Mouse (Mus musculus): ENCODE measurements at regions not wholly inside any gene's neighbourhood (a gene's known extent, or its start where the extent isn't known, plus 50 kb on each side); places are given as distances from the start of the nearest gene placed in this dataset.

DNA sequence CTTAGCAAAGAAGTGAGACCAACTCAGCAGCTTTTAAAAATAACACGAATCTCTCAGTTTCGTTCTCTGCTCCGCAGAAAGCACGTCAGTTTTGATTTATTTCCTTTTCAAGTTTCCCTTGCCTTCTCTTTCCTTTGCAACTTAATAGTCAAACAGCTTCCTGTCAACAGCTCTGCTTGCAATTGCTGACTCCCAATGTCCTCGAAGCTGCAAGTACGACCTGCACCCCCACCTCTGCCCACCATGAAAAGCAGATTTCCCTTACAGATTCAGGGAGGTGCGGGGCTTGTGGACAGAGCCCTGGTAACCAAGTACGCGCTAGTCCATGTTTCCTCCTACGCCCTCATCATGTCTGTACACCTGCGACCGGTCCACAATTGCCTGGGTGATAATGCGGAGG is 922.2 kb downstream of the 5730522E02Rik start:
- peak overlapping the region; percentile 18; the same call in 1 of the 2 replicates for H3K4me3 ChIP-seq (ENCODE audit: low read length)

DNA sequence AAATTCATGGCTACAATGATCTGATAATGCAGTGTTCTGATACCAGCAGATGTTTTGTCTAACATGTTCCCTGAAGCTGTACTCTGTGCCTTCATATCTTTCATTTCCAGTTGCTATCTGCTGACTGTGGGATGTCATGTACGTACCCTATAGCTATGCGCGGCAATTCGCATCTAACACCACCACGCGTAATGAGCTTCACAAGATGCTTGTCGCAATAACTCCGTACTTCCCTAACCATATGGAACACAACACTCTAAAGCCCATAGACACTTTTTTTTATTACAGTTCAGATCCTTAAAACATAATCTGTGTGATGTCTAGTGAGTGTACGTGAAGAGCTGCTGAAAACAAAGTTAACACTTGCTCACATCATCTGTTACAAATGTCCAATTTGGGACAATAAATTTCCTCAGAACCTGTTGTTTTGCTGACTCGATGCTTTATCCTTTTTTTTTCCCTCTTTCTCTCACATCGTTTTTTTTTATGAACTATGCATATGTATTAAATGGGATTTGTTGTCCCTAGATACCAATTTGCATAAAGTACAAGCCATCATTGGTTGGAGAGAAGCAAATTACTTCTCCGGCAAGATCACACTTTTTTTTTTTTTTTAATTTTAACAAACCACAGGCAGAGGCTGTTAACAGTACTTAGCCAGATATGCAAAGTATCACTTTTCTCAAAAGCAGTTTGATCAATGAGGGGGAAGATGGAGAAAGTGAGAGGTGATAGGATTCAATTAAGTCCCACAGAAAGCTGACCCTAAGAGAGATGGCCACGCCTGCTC is 922.9 kb downstream of the 5730522E02Rik start:
- no peak overlapping the region for H3K9ac ChIP-seq (replicated peaks; ENCODE audit: low read length)
- no peaks in the 10 kb centered on the region; the same call in 1 of the 2 replicates for H3K27me3 ChIP-seq (ENCODE audit: insufficient read depth, low read length)
- no peaks in the 10 kb centered on the region for H3K9me3 ChIP-seq (ENCODE audit: low read length)
- H3K4me2 ChIP-seq (replicated peaks; ENCODE audit: low read depth, low read length): peak overlapping the region; percentile 38
- H3K4me3 ChIP-seq (ENCODE audit: low read length): peak overlapping the region; percentile 18; the same call in 1 of the 2 replicates
- no peaks in the 10 kb centered on the region; the same call in 1 of the 2 replicates for H3K4me1 ChIP-seq (ENCODE audit: insufficient read depth, low read length)
- no peak overlapping the region for H3K27ac ChIP-seq (ENCODE audit: low read length)
- no peaks in the 10 kb centered on the region for H3K36me3 ChIP-seq (ENCODE audit: insufficient read depth, low read length)
- WGBS: 71% methylated on average over 13 of the region's 13 CpGs
- ATAC-seq (ENCODE audit: low FRiP score, low TSS enrichment): no peak

More for the DNA sequence above, 922.2 kb downstream of the 5730522E02Rik start:
- H3K4me1 ChIP-seq (ENCODE audit: insufficient read depth, low read length): no peaks in the 10 kb centered on the region; the same call in 1 of the 2 replicates
- no peaks in the 10 kb centered on the region for H3K9me3 ChIP-seq (ENCODE audit: low read length)
- H3K9ac ChIP-seq (replicated peaks; ENCODE audit: low read length): no peak overlapping the region
- no peaks in the 10 kb centered on the region for H3K36me3 ChIP-seq (ENCODE audit: insufficient read depth, low read length)
- 26% methylated on average over 13 of the region's 13 CpGs for WGBS
- H3K27me3 ChIP-seq (ENCODE audit: insufficient read depth, low read length): no peaks in the 10 kb centered on the region; the same call in 1 of the 2 replicates
- peak; percentile 39; the same call in 1 of the 2 replicates for ATAC-seq (ENCODE audit: low FRiP score, low TSS enrichment)
- H3K4me2 ChIP-seq (replicated peaks; ENCODE audit: low read depth, low read length): peak overlapping the region; percentile 38
- H3K27ac ChIP-seq (ENCODE audit: low read length): no peak overlapping the region

DNA sequence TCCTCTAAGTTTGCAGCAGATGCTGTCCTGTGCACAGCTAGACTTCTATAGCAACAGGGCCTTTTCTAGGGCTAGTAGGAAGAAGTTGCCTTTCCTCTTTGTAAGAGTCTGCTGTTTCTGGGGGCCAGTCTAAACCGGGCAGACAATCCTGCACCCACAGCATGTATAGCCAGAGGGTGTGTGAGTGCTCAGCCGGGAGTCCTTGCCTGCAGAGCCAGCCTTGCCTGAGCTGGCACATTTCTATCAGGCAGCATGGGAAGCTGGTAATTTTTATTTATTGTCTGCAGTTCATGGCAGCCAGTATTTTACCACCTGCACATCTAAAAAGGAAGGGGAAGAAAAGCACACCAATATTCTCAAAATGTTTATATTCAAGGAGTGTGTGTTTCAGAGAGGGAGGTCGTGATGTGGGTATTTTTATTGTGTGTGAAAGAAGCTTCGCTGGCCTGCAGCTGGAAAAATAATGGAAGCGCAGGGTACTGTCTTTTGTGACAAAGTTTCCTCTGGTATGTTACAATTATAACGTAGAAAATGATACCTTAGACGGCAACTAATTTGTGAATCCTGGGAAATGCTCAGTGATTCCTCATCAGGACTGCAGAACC is 940.5 kb downstream of the 5730522E02Rik start:
- ATAC-seq (ENCODE audit: low FRiP score, low TSS enrichment): no peak
- H3K27me3 ChIP-seq (ENCODE audit: insufficient read depth, low read length): no peaks in the 10 kb centered on the region

GRCm38 (mm10) chr11:25262906-25263305 is 947.7 kb downstream of the 5730522E02Rik start:
- WGBS: 21% methylated on average over 4 of the region's 4 CpGs
- H3K27ac ChIP-seq (ENCODE audit: low read length): no peak overlapping the region

More for the DNA sequence above, 940.5 kb downstream of the 5730522E02Rik start:
- Histone ChIP-seq H3K27ac (ENCODE audit: low read length) (no peak overlapping the region), H3K4me2 (replicated peaks; ENCODE audit: low read depth, low read length) (no peak overlapping the region), H3K9me3 (ENCODE audit: low read length) (peaks cover 4% of the 10 kb centered on the region; the same call in 1 of the 2 replicates), H3K4me3 (ENCODE audit: low read length) (no peak overlapping the region), H3K4me1 (ENCODE audit: insufficient read depth, low read length) (no peaks in the 10 kb centered on the region), H3K36me3 (ENCODE audit: insufficient read depth, low read length) (no peaks in the 10 kb centered on the region), H3K9ac (replicated peaks; ENCODE audit: low read length) (no peak overlapping the region)
- WGBS: 16% methylated on average over 7 of the region's 7 CpGs

GRCm38 (mm10) chr11:25259691-25260090 is 950.9 kb downstream of the 5730522E02Rik start:
- ATAC-seq (ENCODE audit: low FRiP score, low TSS enrichment): no peak
- no peak overlapping the region for H3K4me3 ChIP-seq (ENCODE audit: low read length)
- no peaks in the 10 kb centered on the region for H3K36me3 ChIP-seq (ENCODE audit: insufficient read depth, low read length)
- 70% methylated on average over 1 of the region's 1 CpGs for WGBS
- no peak overlapping the region for H3K27ac ChIP-seq (ENCODE audit: low read length)
- H3K4me2 ChIP-seq (replicated peaks; ENCODE audit: low read depth, low read length): no peak overlapping the region
- no peak overlapping the region for H3K9ac ChIP-seq (replicated peaks; ENCODE audit: low read length)
- H3K9me3 ChIP-seq (ENCODE audit: low read length): no peaks in the 10 kb centered on the region
- no peaks in the 10 kb centered on the region for H3K27me3 ChIP-seq (ENCODE audit: insufficient read depth, low read length)
- H3K4me1 ChIP-seq (ENCODE audit: insufficient read depth, low read length): no peaks in the 10 kb centered on the region

More at GRCm38 (mm10) chr11:25262906-25263305, 947.7 kb downstream of the 5730522E02Rik start:
- H3K4me2 ChIP-seq (replicated peaks; ENCODE audit: low read depth, low read length): no peak overlapping the region
- no peaks in the 10 kb centered on the region for H3K27me3 ChIP-seq (ENCODE audit: insufficient read depth, low read length)
- peaks cover 4% of the 10 kb centered on the region; the same call in 1 of the 2 replicates for H3K9me3 ChIP-seq (ENCODE audit: low read length)
- no peaks in the 10 kb centered on the region for H3K36me3 ChIP-seq (ENCODE audit: insufficient read depth, low read length)
- H3K4me3 ChIP-seq (ENCODE audit: low read length): no peak overlapping the region
- no peaks in the 10 kb centered on the region for H3K4me1 ChIP-seq (ENCODE audit: insufficient read depth, low read length)
- no peak for ATAC-seq (ENCODE audit: low FRiP score, low TSS enrichment)
- H3K9ac ChIP-seq (replicated peaks; ENCODE audit: low read length): no peak overlapping the region

DNA sequence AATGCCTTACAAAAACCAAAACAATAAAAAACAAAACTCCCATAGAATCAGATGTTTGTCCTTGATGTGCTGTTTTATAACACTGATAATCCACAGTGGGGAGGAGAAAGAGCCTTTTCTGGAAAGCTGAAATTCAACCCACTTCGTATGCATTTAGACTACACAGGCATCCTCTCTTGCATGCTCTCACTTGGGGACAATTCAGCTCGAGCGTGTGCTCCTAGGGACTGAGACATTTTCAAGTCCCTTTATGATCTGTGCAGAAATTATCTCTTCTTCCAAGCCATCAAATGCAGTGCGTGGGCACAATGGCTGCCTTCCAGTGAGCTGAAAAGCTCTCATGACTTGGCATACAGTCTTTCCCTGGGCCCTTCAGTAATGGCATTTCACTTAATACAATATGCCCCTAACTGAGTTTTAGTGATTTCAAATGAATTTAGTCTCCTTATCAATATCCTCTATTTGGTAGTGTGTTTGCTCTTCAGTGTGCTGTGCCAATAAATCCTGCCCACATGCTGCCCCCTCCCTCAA is 977.1 kb downstream of the 5730522E02Rik start:
- no peak overlapping the region for H3K27ac ChIP-seq (ENCODE audit: low read length)
- ATAC-seq (ENCODE audit: low FRiP score, low TSS enrichment): no peak
- no peak overlapping the region for H3K4me2 ChIP-seq (replicated peaks; ENCODE audit: low read depth, low read length)
- H3K27me3 ChIP-seq (ENCODE audit: insufficient read depth, low read length): no peaks in the 10 kb centered on the region
- H3K4me1 ChIP-seq (ENCODE audit: insufficient read depth, low read length): no peaks in the 10 kb centered on the region
- 80% methylated on average over 4 of the region's 4 CpGs for WGBS
- H3K9me3 ChIP-seq (ENCODE audit: low read length): no peaks in the 10 kb centered on the region
- no peak overlapping the region for H3K9ac ChIP-seq (replicated peaks; ENCODE audit: low read length)
- H3K36me3 ChIP-seq (ENCODE audit: insufficient read depth, low read length): no peaks in the 10 kb centered on the region
- H3K4me3 ChIP-seq (ENCODE audit: low read length): no peak overlapping the region

Data from kidney, embryonic 16.5 days (tissue).